Mouse (Mus musculus) intestine, postnatal 0 days (tissue): ENCODE measurements around the gene Map4k5. TPM values are rescaled to one million over a fixed set of nuclear protein-coding genes. Genes with fewer than 3 reads are reported as not detected.

Experiments used
- ATAC-seq: fragments of 200-750 bp; cut with Nextera tagmentation; 2 replicates; pipeline ENCODE4 v1.8.0; 2017; ENCODE audit warnings: mild to moderate bottlenecking, moderate TSS enrichment, moderate library complexity
- H3K27ac ChIP-seq: fragments of 300-500 bp; sonication (generic); 2 replicates; pipeline ENCODE4 v1.5.1; 2014; ENCODE audit warnings: mild to moderate bottlenecking, low read depth, low read length, moderate library complexity
- H3K27me3 ChIP-seq: fragments of 300-500 bp; sonication (generic); replicated peaks from 2 replicates; pipeline ENCODE4 v1.6.1; 2014; ENCODE audit warnings: low read length, mixed read lengths; ENCODE audit not compliant: control insufficient read depth, insufficient read depth
- H3K36me3 ChIP-seq: fragments of 300-500 bp; sonication (generic); 2 replicates; pipeline ENCODE4 v1.6.1; 2014; ENCODE audit warnings: mild to moderate bottlenecking, moderate library complexity; ENCODE audit not compliant: control insufficient read depth, insufficient read depth
- H3K4me1 ChIP-seq: fragments of 300-500 bp; sonication (generic); replicated peaks from 2 replicates; pipeline ENCODE4 v1.6.1; 2014; ENCODE audit warnings: antibody characterized with exemption, low read length, mixed read lengths; ENCODE audit not compliant: control insufficient read depth, insufficient read depth
- H3K4me2 ChIP-seq: fragments of 300-500 bp; sonication (generic); replicated peaks from 2 replicates; pipeline ENCODE4 v1.6.1; 2014; ENCODE audit warnings: low read depth, mild to moderate bottlenecking, moderate library complexity
- H3K4me3 ChIP-seq: fragments of 300-500 bp; sonication (generic); 2 replicates; pipeline ENCODE4 v1.5.1; 2014; ENCODE audit warnings: low read depth, low read length
- H3K9ac ChIP-seq: fragments of 300-500 bp; sonication (generic); 2 replicates; pipeline ENCODE4 v1.6.1; 2014; ENCODE audit warnings: mild to moderate bottlenecking, low read depth, low read length
- H3K9me3 ChIP-seq: fragments of 300-500 bp; sonication (generic); 2 replicates; pipeline ENCODE4 v1.6.1; 2016; ENCODE audit warnings: mixed run types; ENCODE audit not compliant: control insufficient read depth
- CTCF ChIP-seq: sonication (generic); IDR thresholded peaks from 2 replicates; pipeline ENCODE4 v1.5.1; 2016; ENCODE audit warnings: low read depth, mild to moderate bottlenecking, control low read depth, antibody characterized with exemption, moderate library complexity
- WGBS: fragments of 180-500 bp; shearing (Covaris S2); extraction: QIAGEN DNeasy Blood & Tissue Kit; methylation state at CpG from one replicate; pipeline ENCODE4 v1.1.7; 2014; 5-methylcytosine and 5-hydroxymethylcytosine counted together
- polyA plus RNA-seq: library from polyadenylated mRNA; unstranded; fragments of >200 nt; fragmentation: Nextera tagmentation; extraction: Ambion mirVana; gene quantifications from 2 replicates; pipeline ENCODE4 v1.2.1, GENCODE M21; 2015

The Map4k5 gene
- polyA plus RNA-seq, 1 experiment from 2014 or later: 9.9 TPM

DNA sequence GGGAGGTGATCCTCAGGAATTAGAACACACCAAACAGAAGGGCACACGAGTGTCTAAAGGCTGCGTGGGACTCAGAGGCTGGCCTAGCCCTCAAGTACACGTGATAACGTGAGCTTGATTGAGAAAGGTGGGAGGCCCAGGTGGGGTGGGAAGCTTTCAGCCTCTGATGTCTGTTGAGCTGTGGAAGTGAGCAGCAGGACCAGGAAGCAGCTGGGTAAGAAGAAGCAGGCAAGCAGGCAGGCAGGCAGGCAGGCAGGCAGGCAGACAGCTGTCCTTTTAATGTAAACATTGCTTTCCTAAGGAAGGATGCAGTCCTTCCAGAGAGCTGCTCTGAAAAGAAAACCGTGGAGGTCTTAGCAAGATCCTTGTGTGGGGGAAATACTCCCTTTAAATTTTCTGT, 2.5 kb downstream of the Map4k5 start:
- WGBS: 8% methylated on average over 5 of the region's 5 CpGs
- no peak overlapping the region for H3K4me3 ChIP-seq
- no peak overlapping the region for H3K9ac ChIP-seq
- H3K9me3 ChIP-seq: no peaks in the 10 kb centered on the region
- peaks cover 3% of the 10 kb centered on the region; the same call in 1 of the 2 replicates for H3K36me3 ChIP-seq
- no peak for ATAC-seq
- TF ChIP-seq CTCF: no peak
- peaks cover 15% of the 10 kb centered on the region; the same call in 1 of the 2 replicates for H3K4me1 ChIP-seq
- no peaks in the 10 kb centered on the region for H3K27me3 ChIP-seq
- H3K27ac ChIP-seq: no peak overlapping the region
- peak overlapping the region; percentile 89 for H3K4me2 ChIP-seq

- H3K27ac ChIP-seq: no peak overlapping the region
Measured at GRCm38 (mm10) chr12:69890051-69890450, 2.9 kb downstream of the Map4k5 start.

DNA sequence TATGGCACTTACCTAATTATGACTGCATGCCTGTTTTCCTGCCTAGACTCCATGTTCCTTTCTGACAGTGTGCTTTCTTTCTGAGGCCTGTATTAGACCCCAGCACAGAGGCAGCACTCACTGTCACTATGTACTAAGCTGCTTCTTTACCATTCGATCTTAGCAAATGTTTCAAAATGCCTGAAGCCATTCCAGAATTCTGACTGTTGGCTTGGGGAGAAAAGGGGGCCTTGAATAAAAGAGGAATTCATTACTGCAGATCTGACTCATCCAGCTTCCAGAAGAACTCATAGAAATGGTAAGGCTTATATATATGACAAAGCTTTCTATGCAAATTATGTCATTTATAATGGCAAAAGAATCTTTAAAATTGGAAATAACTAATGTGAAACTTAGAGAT, 4.7 kb downstream of the Map4k5 start:
- H3K9ac ChIP-seq: no peak overlapping the region
- peaks cover 3% of the 10 kb centered on the region; the same call in 1 of the 2 replicates for H3K36me3 ChIP-seq
- H3K27me3 ChIP-seq: no peaks in the 10 kb centered on the region
- 74% methylated on average over 1 of the region's 1 CpGs for WGBS
- peaks cover 18% of the 10 kb centered on the region; the same call in 1 of the 2 replicates for H3K4me1 ChIP-seq
- H3K4me2 ChIP-seq: no peak overlapping the region
- H3K27ac ChIP-seq: no peak overlapping the region
- TF ChIP-seq CTCF: no peak
- ATAC-seq: no peak
- H3K4me3 ChIP-seq: no peak overlapping the region
- H3K9me3 ChIP-seq: no peaks in the 10 kb centered on the region

More at GRCm38 (mm10) chr12:69890051-69890450, 2.9 kb downstream of the Map4k5 start:
- Histone ChIP-seq H3K27me3 (no peaks in the 10 kb centered on the region), H3K9ac (no peak overlapping the region), H3K4me3 (no peak overlapping the region), H3K4me1 (peaks cover 15% of the 10 kb centered on the region; the same call in 1 of the 2 replicates), H3K9me3 (no peaks in the 10 kb centered on the region), H3K36me3 (peaks cover 3% of the 10 kb centered on the region; the same call in 1 of the 2 replicates), H3K4me2 (peak overlapping the region; percentile 89)
- 53% methylated on average over 6 of the region's 6 CpGs for WGBS
- TF ChIP-seq CTCF: no peak
- no peak for ATAC-seq

DNA sequence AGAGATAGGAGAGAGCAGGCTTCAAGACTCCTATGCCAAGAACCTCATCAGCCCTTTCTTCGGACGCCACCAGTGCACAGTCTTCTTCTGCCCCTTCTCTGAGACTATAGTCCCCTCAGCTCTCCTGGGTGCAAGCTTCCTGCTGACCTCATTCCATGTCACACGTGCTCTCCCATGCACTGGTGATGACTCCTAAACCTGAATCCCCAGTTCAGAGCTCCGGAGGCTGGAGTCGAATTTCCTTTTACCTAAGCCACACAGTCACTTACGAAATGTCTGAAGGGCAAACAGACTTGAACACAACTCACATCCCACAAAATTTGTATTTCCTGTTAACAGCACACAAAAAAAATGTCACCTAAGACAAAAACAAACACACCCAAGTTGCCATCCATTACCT, 5.2 kb downstream of the Map4k5 start:
- Histone ChIP-seq H3K27ac (no peak overlapping the region), H3K9ac (no peak overlapping the region), H3K4me3 (no peak overlapping the region), H3K36me3 (peaks cover 3% of the 10 kb centered on the region; the same call in 1 of the 2 replicates), H3K4me2 (no peak overlapping the region), H3K4me1 (peaks cover 18% of the 10 kb centered on the region; the same call in 1 of the 2 replicates), H3K27me3 (no peaks in the 10 kb centered on the region), H3K9me3 (no peaks in the 10 kb centered on the region)
- no peak for TF ChIP-seq CTCF
- ATAC-seq: no peak
- 79% methylated on average over 6 of the region's 6 CpGs for whole genome bisulfite sequencing

- Histone ChIP-seq H3K27me3 (no peaks in the 10 kb centered on the region), H3K4me2 (no peak overlapping the region), H3K9me3 (no peaks in the 10 kb centered on the region), H3K27ac (no peak overlapping the region), H3K36me3 (peaks cover 3% of the 10 kb centered on the region; the same call in 1 of the 2 replicates), H3K4me3 (no peak overlapping the region), H3K9ac (no peak overlapping the region), H3K4me1 (peaks cover 13% of the 10 kb centered on the region; the same call in 1 of the 2 replicates)
- ATAC-seq: no peak
- 87% methylated on average over 5 of the region's 5 CpGs for WGBS
- no peak for TF ChIP-seq CTCF
Measured at GRCm38 (mm10) chr12:69885170-69885923, 7.7 kb downstream of the Map4k5 start.

DNA sequence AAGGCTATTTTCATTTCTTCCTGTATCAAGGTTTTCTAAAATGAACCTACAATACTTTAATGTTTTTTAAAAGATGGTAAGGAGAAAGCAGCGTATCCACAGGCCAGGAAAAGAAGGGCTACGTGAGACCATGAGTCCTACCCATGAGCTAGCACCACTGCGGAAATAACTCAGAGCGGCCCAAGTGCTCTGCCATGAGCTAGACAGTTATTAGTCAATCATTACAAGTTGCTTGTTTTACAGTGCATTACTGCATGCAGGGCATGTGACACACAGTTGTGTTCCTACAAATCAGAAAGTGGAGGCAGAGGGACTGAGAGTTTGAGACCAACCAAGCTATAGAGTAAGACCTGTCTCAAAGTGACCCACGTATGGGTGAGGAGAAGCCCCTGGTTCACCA, 8.9 kb downstream of the Map4k5 start:
- WGBS: 71% methylated on average over 5 of the region's 5 CpGs
- no peak for TF ChIP-seq CTCF
- no peaks in the 10 kb centered on the region for H3K27me3 ChIP-seq
- H3K9me3 ChIP-seq: no peaks in the 10 kb centered on the region
- no peak overlapping the region for H3K4me3 ChIP-seq
- ATAC-seq: peak; percentile 62; the same call in 1 of the 2 replicates
- no peak overlapping the region for H3K4me2 ChIP-seq
- H3K9ac ChIP-seq: no peak overlapping the region
- H3K4me1 ChIP-seq: peaks cover 9% of the 10 kb centered on the region; the same call in 1 of the 2 replicates
- H3K27ac ChIP-seq: no peak overlapping the region
- H3K36me3 ChIP-seq: peaks cover 3% of the 10 kb centered on the region; the same call in 1 of the 2 replicates
